Mouse (Mus musculus) lung, adult 18-20 months (tissue): ENCODE data around the gene Idh3g.
"Not testable (repeated sequence)": the region's sequence is repeated elsewhere in the genome, so short reads cannot be mapped to it uniquely, and the experiment has no call there.

Experiments
- DNase-seq, 2 experiments: peaks; one replicate each; pipeline ENCODE4 v3.0.0; 2022; ENCODE audit warnings: mixed read lengths in 2 of 2

Gene Idh3g

GRCm38 (mm10) chrX:73756334-73757140, 30.2 kb downstream of the Idh3g start, which contains the start of gene Plxnb3:
Gene Plxnb3 (plus strand): TSS chrX:73757090.
- DNase-seq = no peak

- DNase-seq = no peak
These were observed 37.7 kb downstream of the Idh3g start for GRCm38 (mm10) chrX:73748977-73749376.

GRCm38 (mm10) chrX:73744774-73745481, 41.8 kb downstream of the Idh3g start:
- DNase-seq = peak in 1 of 2 experiments; percentile 12

- DNase-seq = not testable (repeated sequence)
These were observed 46.9 kb downstream of the Idh3g start for GRCm38 (mm10) chrX:73739841-73740240.

- DNase-seq = no peak
These were observed 47.5 kb downstream of the Idh3g start for GRCm38 (mm10) chrX:73739151-73739550.

- DNase-seq = no peak
These were observed 48.5 kb downstream of the Idh3g start for GRCm38 (mm10) chrX:73738155-73738554.

- DNase-seq = no peak
These were observed 55.8 kb downstream of the Idh3g start for GRCm38 (mm10) chrX:73730908-73731307.
